Mouse (Mus musculus): ENCODE data around the gene Pdia6. TPM values are rescaled to one million over a fixed set of nuclear protein-coding genes. Genes with fewer than 3 reads are reported as not detected.
A peak's percentile ranks its signal among the peaks of the same experiment; 100 is the strongest.

Pdia6 gene
- 310 and 326 TPM in 2 replicates for polyA plus RNA-seq (2015; fragmentation: Nextera tagmentation; extraction: Ambion mirVana)

- Histone ChIP-seq H3K27ac (peak within 1 kb of the TSS; percentile 82), H3K9ac (peak within 1 kb of the TSS; percentile 93)
- WGBS: 2% methylated on average over 47 of the region's 48 CpGs
Observed at GRCm38 (mm10) chr12:17265971-17266672, at the start of gene Pdia6. Gene Pdia6 (plus strand): TSS chr12:17266545.

DNA sequence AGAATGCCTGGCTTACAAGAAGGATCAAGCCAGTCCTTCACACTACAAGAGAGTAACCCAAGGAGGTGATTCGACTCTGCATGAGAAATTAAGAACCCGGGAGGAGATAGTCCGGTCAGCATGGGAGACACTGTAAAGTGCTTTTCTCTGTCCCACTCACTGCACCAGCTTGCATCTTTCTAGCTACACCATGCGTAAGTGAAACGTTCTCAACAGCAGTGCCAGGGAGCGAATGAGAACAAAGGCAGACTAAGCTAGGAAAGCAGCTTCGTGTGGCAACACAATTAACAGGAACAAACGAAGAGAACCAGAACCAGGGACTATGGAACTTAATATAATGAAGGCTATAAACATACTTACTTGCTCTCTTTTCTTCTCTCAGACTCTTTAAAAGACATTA is 48.0 kb upstream of the Pdia6 start:
- no peak for ATAC-seq (ENCODE audit: low FRiP score)
- H3K4me3 ChIP-seq: no peak overlapping the region
- H3K9ac ChIP-seq: no peak overlapping the region
- no peaks in the 10 kb centered on the region for H3K36me3 ChIP-seq
- no peak overlapping the region for H3K4me2 ChIP-seq
- H3K27me3 ChIP-seq: no peaks in the 10 kb centered on the region
- 68% methylated on average over 8 of the region's 8 CpGs for WGBS
- 0 out of 2 replicates have a peak, but pooled peaks cover 2% of the 10 kb centered on the region for H3K4me1 ChIP-seq (replicated peaks)
- no peaks in the 10 kb centered on the region for H3K9me3 ChIP-seq
- H3K27ac ChIP-seq: no peak overlapping the region

More at GRCm38 (mm10) chr12:17265971-17266672, at the start of gene Pdia6:
- H3K4me1 ChIP-seq (replicated peaks): peaks cover 37% of the 10 kb centered on the region
- no peaks in the 10 kb centered on the region for H3K27me3 ChIP-seq
- peak within 1 kb of the TSS; percentile 97 for H3K4me3 ChIP-seq
- H3K4me2 ChIP-seq: peak within 1 kb of the TSS; percentile 80
- peak; percentile 98 for ATAC-seq (ENCODE audit: low FRiP score)
- no peaks in the 10 kb centered on the region for H3K9me3 ChIP-seq
- H3K36me3 ChIP-seq: peaks cover 18% of the 10 kb centered on the region

- H3K9ac ChIP-seq: no peak overlapping the region
- no peak overlapping the region for H3K4me2 ChIP-seq
- no peak overlapping the region for H3K27ac ChIP-seq
- no peak overlapping the region for H3K4me3 ChIP-seq
- no peak for ATAC-seq (ENCODE audit: low FRiP score)
- WGBS: 83% methylated on average over 4 of the region's 4 CpGs
- H3K36me3 ChIP-seq: no peaks in the 10 kb centered on the region
- no peaks in the 10 kb centered on the region for H3K27me3 ChIP-seq
- no peaks in the 10 kb centered on the region for H3K9me3 ChIP-seq
- 0 out of 2 replicates have a peak, but pooled peaks cover 2% of the 10 kb centered on the region for H3K4me1 ChIP-seq (replicated peaks)
Observed at GRCm38 (mm10) chr12:17219107-17219506, 47.2 kb upstream of the Pdia6 start.

- ATAC-seq (ENCODE audit: low FRiP score): no peak
- no peaks in the 10 kb centered on the region for H3K9me3 ChIP-seq
- H3K4me1 ChIP-seq (replicated peaks): peaks cover 8% of the 10 kb centered on the region
- no peak overlapping the region for H3K4me2 ChIP-seq
- no peaks in the 10 kb centered on the region for H3K27me3 ChIP-seq
- WGBS: 77% methylated on average over 5 of the region's 5 CpGs
- H3K27ac ChIP-seq: no peak overlapping the region
- no peak overlapping the region for H3K4me3 ChIP-seq
- no peaks in the 10 kb centered on the region for H3K36me3 ChIP-seq
- no peak overlapping the region for H3K9ac ChIP-seq
Observed at GRCm38 (mm10) chr12:17220631-17221030, 45.7 kb upstream of the Pdia6 start.

DNA sequence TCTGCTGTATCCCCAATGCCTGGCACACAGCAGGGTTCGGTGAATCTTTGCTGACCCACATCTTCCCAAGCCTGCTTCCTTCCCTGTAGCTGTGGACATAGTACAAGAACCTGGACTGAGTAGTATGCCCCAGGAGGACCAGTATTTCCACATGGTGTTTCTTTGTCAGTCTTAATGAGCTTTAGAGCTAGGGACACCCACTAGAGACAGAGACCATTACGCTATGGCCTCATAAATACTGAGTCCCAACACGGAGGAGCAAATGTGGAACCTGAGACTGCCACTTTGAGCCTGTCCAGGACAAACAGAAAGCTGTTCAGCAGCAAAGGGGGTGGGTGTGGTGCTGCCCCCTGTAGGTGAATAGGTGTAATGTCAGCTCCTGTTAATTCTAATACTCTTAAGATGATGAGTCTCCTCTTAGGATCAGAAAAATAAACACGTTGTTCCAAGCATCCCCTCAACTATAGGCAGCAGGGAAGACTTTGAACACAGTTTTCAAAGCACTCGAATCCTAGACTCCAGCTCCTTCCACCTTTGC is 44.4 kb upstream of the Pdia6 start:
- Histone ChIP-seq H3K9me3 (no peaks in the 10 kb centered on the region), H3K27ac (no peak overlapping the region), H3K27me3 (0 out of 2 replicates have a peak, but pooled peaks cover 4% of the 10 kb centered on the region), H3K4me1 (replicated peaks) (peaks cover 8% of the 10 kb centered on the region), H3K9ac (no peak overlapping the region), H3K4me2 (no peak overlapping the region), H3K36me3 (no peaks in the 10 kb centered on the region), H3K4me3 (no peak overlapping the region)
- no peak for ATAC-seq (ENCODE audit: low FRiP score)
- WGBS: 46% methylated on average over 5 of the region's 5 CpGs

GRCm38 (mm10) chr12:17223050-17223449 is 43.3 kb upstream of the Pdia6 start:
- Histone ChIP-seq H3K4me2 (no peak overlapping the region), H3K36me3 (no peaks in the 10 kb centered on the region), H3K27ac (no peak overlapping the region), H3K9me3 (no peaks in the 10 kb centered on the region), H3K9ac (no peak overlapping the region), H3K27me3 (0 out of 2 replicates have a peak, but pooled peaks cover 4% of the 10 kb centered on the region), H3K4me1 (replicated peaks) (peaks cover 8% of the 10 kb centered on the region), H3K4me3 (no peak overlapping the region)
- 67% methylated on average over 3 of the region's 3 CpGs for whole genome bisulfite sequencing
- no peak for ATAC-seq (ENCODE audit: low FRiP score)

DNA sequence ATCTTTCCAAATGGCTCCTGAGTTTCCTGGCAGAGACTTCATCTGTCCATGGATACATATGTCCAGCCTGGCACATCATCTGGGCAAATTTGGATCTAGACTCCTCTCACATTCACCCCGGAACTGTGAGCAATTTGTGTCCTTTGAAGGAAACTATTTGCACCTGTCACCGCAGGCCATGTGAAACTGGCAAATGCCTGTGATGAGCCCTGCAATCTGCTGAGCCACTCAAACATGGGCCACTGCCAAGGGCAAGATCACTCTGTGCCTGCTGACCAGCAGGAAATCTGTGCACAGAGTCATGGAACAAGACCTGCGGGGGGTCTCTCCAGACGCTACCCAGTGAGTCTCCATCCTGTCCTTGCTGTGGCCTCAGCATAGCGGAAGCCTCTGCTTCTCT is 41.3 kb upstream of the Pdia6 start:
- Histone ChIP-seq H3K9ac (no peak overlapping the region), H3K27me3 (0 out of 2 replicates have a peak, but pooled peaks cover 4% of the 10 kb centered on the region), H3K4me1 (replicated peaks) (peaks cover 8% of the 10 kb centered on the region), H3K4me2 (no peak overlapping the region), H3K36me3 (no peaks in the 10 kb centered on the region), H3K27ac (no peak overlapping the region), H3K4me3 (no peak overlapping the region), H3K9me3 (no peaks in the 10 kb centered on the region)
- 81% methylated on average over 5 of the region's 5 CpGs for WGBS
- no peak for ATAC-seq (ENCODE audit: low FRiP score)

GRCm38 (mm10) chr12:17227903-17228302 is 38.4 kb upstream of the Pdia6 start:
- 76% methylated on average over 4 of the region's 4 CpGs for WGBS
- no peaks in the 10 kb centered on the region for H3K36me3 ChIP-seq
- peaks cover 8% of the 10 kb centered on the region for H3K4me1 ChIP-seq (replicated peaks)
- no peak overlapping the region for H3K4me3 ChIP-seq
- H3K27me3 ChIP-seq: 0 out of 2 replicates have a peak, but pooled peaks cover 4% of the 10 kb centered on the region
- H3K9me3 ChIP-seq: no peaks in the 10 kb centered on the region
- H3K4me2 ChIP-seq: no peak overlapping the region
- no peak overlapping the region for H3K27ac ChIP-seq
- ATAC-seq (ENCODE audit: low FRiP score): no peak
- H3K9ac ChIP-seq: no peak overlapping the region

DNA sequence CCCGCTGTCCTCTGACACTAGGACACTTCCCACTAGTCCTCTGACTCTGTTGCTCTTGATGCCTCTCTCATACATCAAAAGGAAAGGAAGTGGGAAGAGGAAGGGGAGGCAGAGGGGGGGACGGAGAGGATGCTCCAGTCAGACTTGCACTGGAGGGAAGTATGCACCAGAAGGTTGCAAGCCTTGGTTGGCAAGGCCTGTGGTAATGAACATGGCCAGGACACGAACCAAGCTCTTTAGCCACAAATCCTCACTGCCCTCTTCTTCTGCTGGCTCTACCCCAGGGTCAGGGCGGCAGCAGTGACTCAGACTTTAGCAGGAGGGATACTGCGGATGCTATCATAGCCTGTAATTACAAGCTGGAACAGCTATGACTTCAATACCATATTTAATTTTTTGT is 35.8 kb upstream of the Pdia6 start:
- Histone ChIP-seq H3K36me3 (no peaks in the 10 kb centered on the region), H3K4me1 (replicated peaks) (peaks cover 2% of the 10 kb centered on the region; the same call in 1 of the 2 replicates), H3K27me3 (0 out of 2 replicates have a peak, but pooled peaks cover 4% of the 10 kb centered on the region), H3K27ac (no peak overlapping the region), H3K4me2 (no peak overlapping the region), H3K9ac (no peak overlapping the region), H3K9me3 (no peaks in the 10 kb centered on the region), H3K4me3 (no peak overlapping the region)
- 83% methylated on average over 5 of the region's 5 CpGs for WGBS
- no peak for ATAC-seq (ENCODE audit: low FRiP score)

- H3K9me3 ChIP-seq: no peaks in the 10 kb centered on the region
- WGBS: 87% methylated on average over 14 of the region's 14 CpGs
- no peak overlapping the region for H3K27ac ChIP-seq
- no peak overlapping the region for H3K9ac ChIP-seq
- ATAC-seq (ENCODE audit: low FRiP score): no peak
- 0 out of 2 replicates have a peak, but pooled peaks cover 1% of the 10 kb centered on the region for H3K27me3 ChIP-seq
- H3K36me3 ChIP-seq: no peaks in the 10 kb centered on the region
- no peak overlapping the region for H3K4me2 ChIP-seq
- H3K4me3 ChIP-seq: no peak overlapping the region
- peaks cover 11% of the 10 kb centered on the region; the same call in 1 of the 2 replicates for H3K4me1 ChIP-seq (replicated peaks)
Observed at GRCm38 (mm10) chr12:17231513-17231912, 34.8 kb upstream of the Pdia6 start.

DNA sequence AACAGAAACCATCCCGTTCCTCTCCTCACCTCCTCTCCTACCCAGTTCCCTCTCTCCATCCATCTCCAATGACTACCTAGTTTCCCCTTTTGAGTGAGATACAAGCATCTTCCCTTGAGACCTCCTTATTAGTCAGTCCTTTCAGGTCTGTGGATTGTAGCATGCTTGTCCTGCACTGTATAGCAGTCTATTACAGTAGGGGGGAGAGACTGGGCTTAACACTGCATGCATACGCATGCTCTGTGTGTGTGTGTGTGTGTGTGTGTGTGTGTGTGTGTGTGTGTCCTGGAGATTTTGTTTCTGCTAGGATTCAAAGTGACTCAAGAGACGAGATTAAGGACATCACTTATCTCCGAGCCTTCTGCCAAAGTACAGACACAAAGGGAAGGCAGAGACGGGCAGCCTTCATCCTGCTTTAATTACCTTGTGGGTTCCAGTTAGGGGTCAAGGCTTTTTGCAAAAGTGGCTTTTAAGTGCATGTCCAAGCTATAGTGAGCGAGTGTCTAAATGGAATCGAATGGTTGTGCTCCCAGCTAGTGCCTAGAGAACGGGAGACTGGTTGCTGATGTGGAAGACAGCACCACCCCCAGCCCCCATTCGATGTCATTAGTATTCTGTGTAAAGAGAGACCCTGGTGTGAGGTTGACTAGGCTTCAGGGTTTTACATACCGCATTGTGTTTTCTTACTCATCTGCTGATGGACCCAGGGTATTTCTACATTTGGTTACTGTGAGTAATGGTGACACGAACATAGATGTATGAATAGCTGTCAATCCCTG is 30.6 kb upstream of the Pdia6 start:
- Histone ChIP-seq H3K4me3 (no peak overlapping the region), H3K4me2 (no peak overlapping the region), H3K27me3 (no peaks in the 10 kb centered on the region), H3K36me3 (no peaks in the 10 kb centered on the region), H3K27ac (no peak overlapping the region), H3K9me3 (no peaks in the 10 kb centered on the region), H3K4me1 (replicated peaks) (peaks cover 15% of the 10 kb centered on the region; the same call in 1 of the 2 replicates), H3K9ac (peak overlapping the region; percentile 20; the same call in 1 of the 2 replicates)
- ATAC-seq (ENCODE audit: low FRiP score): peak; percentile 77
- WGBS: 43% methylated on average over 11 of the region's 11 CpGs

All from hindbrain, embryonic 13.5 days (tissue).